Mouse (Mus musculus) cerebellum, adult 11-12 months (tissue): Measurements from ENCODE around the gene Bend3.
A peak's percentile ranks its signal among the peaks of the same experiment; 100 is the strongest.

ENCODE experiments used
- DNase-seq: peaks from one replicate; pipeline ENCODE4 v3.0.0; 2022

The Bend3 gene

GRCm38 (mm10) chr10:43478751-43479435 lies at the start of gene Bend3:
Bend3 (plus strand) TSS chr10:43478831.
- DNase-seq = peak; percentile 59

- no peak for DNase-seq
Measured at GRCm38 (mm10) chr10:43430606-43431005, 48.0 kb upstream of the Bend3 start.

- no peak for DNase-seq
Measured at GRCm38 (mm10) chr10:43434326-43434725, 44.3 kb upstream of the Bend3 start.

- no peak for DNase-seq
Measured at GRCm38 (mm10) chr10:43435757-43436156, 42.9 kb upstream of the Bend3 start.

- no peak for DNase-seq
Measured at GRCm38 (mm10) chr10:43439492-43439941, 39.1 kb upstream of the Bend3 start.

- DNase-seq = no peak
Measured at GRCm38 (mm10) chr10:43440050-43440449, 38.6 kb upstream of the Bend3 start.

GRCm38 (mm10) chr10:43440981-43441740 lies 37.5 kb upstream of the Bend3 start:
- no peak for DNase-seq

- DNase-seq = no peak
Measured at GRCm38 (mm10) chr10:43448656-43449055, 30.0 kb upstream of the Bend3 start.

GRCm38 (mm10) chr10:43451848-43452662 lies 26.6 kb upstream of the Bend3 start:
- DNase-seq = peak; percentile 68

- DNase-seq = no peak
Measured at GRCm38 (mm10) chr10:43452663-43452996, 26.0 kb upstream of the Bend3 start.

- DNase-seq = no peak
Measured at GRCm38 (mm10) chr10:43454219-43454618, 24.4 kb upstream of the Bend3 start.

GRCm38 (mm10) chr10:43454671-43455070 lies 24.0 kb upstream of the Bend3 start:
- DNase-seq = no peak

GRCm38 (mm10) chr10:43462821-43463220 lies 15.8 kb upstream of the Bend3 start:
- no peak for DNase-seq

- no peak for DNase-seq
Measured at GRCm38 (mm10) chr10:43463227-43463626, 15.4 kb upstream of the Bend3 start.

GRCm38 (mm10) chr10:43466223-43466622 lies 12.4 kb upstream of the Bend3 start:
- DNase-seq = no peak

GRCm38 (mm10) chr10:43467659-43468058 lies 11.0 kb upstream of the Bend3 start:
- no peak for DNase-seq

GRCm38 (mm10) chr10:43468293-43468692 lies 10.3 kb upstream of the Bend3 start:
- DNase-seq = no peak

- DNase-seq = no peak
Measured at GRCm38 (mm10) chr10:43475376-43475775, 3.3 kb upstream of the Bend3 start.

- no peak for DNase-seq
Measured at GRCm38 (mm10) chr10:43477459-43477858, 1.2 kb upstream of the Bend3 start.

GRCm38 (mm10) chr10:43477865-43478681 lies 558 bp upstream of the Bend3 start:
- peak; percentile 20 for DNase-seq

GRCm38 (mm10) chr10:43479436-43480157 lies 966 bp downstream of the Bend3 start:
- DNase-seq = peak; percentile 71
